Mouse (Mus musculus) midbrain, postnatal 0 days (tissue): Measurements from ENCODE around the gene Grcc10. TPM values are rescaled to one million over a fixed set of nuclear protein-coding genes. Genes with fewer than 3 reads are reported as not detected.

Source experiments
- ATAC-seq: fragments of 200-750 bp; cut with Nextera tagmentation; 2 replicates; pipeline ENCODE4 v1.8.0; 2017; ENCODE audit warnings: moderate number of reproducible peaks, mild to moderate bottlenecking, moderate TSS enrichment, moderate library complexity; ENCODE audit not compliant: low FRiP score
- DNase-seq: peaks from one replicate; pipeline ENCODE4 v3.0.0-alpha.2; 2015; ENCODE audit warnings: low spot score
- H3K27ac ChIP-seq: fragments of 300-500 bp; sonication (generic); 2 replicates; pipeline ENCODE4 v1.5.1; 2014; ENCODE audit warnings: low read depth, mild to moderate bottlenecking, low read length, mixed read lengths
- H3K27me3 ChIP-seq: fragments of 300-500 bp; sonication (generic); 2 replicates; pipeline ENCODE4 v1.6.1; 2014; ENCODE audit warnings: low read length, control low read depth, mixed read lengths; ENCODE audit not compliant: insufficient read depth
- H3K36me3 ChIP-seq: fragments of 300-500 bp; sonication (generic); 2 replicates; pipeline ENCODE4 v1.6.1; 2014; ENCODE audit warnings: low read length, control low read depth, mixed read lengths; ENCODE audit not compliant: insufficient read depth
- H3K4me1 ChIP-seq: fragments of 300-500 bp; sonication (generic); 2 replicates; pipeline ENCODE4 v1.6.1; 2014; ENCODE audit warnings: mild to moderate bottlenecking, control low read depth, antibody characterized with exemption, low read length, mixed read lengths; ENCODE audit not compliant: insufficient read depth
- H3K4me2 ChIP-seq: fragments of 300-500 bp; sonication (generic); 2 replicates; pipeline ENCODE4 v1.6.1; 2014; ENCODE audit warnings: low read depth, mild to moderate bottlenecking, low read length, mixed read lengths; ENCODE audit not compliant: poor library complexity, severe bottlenecking
- H3K4me3 ChIP-seq: fragments of 300-500 bp; sonication (generic); 2 replicates; pipeline ENCODE4 v1.5.1; 2014; ENCODE audit warnings: low read depth, mild to moderate bottlenecking, low read length, moderate library complexity
- H3K9ac ChIP-seq: fragments of 300-500 bp; sonication (generic); replicated peaks from 2 replicates; pipeline ENCODE4 v1.6.1; 2014; ENCODE audit warnings: mild to moderate bottlenecking, low read length, moderate library complexity, mixed read lengths; ENCODE audit not compliant: poor library complexity, severe bottlenecking
- H3K9me3 ChIP-seq: fragments of 300-500 bp; sonication (generic); 2 replicates; pipeline ENCODE4 v1.6.1; 2016; ENCODE audit warnings: low read length, control low read depth
- CTCF ChIP-seq: IDR thresholded peaks from 2 replicates; pipeline ENCODE4 v1.5.1; 2016; ENCODE audit warnings: antibody characterized with exemption, mild to moderate bottlenecking
- WGBS: fragments of 180-500 bp; shearing (Covaris S2); extraction: QIAGEN DNeasy Blood & Tissue Kit; methylation state at CpG from one replicate; pipeline ENCODE4 v1.1.7; 2014; 5-methylcytosine and 5-hydroxymethylcytosine counted together
- polyA plus RNA-seq: library from polyadenylated mRNA; unstranded; fragments of >200 nt; fragmentation: Nextera tagmentation; extraction: Ambion mirVana; gene quantifications from 2 replicates; pipeline ENCODE4 v1.2.1, GENCODE M21; 2015
- total RNA-seq: library from RNA; depleted of rRNA; stranded (reverse); fragments of >200 nt; gene quantifications from 2 replicates; pipeline ENCODE4 v1.2.3, GENCODE M21; 2014

Grcc10 gene
- total and polyA plus RNA-seq, 2 experiments from 2014 or later, result 244 to 710 TPM

GRCm38 (mm10) chr6:124745490-124746295, 4.5 kb upstream of the Grcc10 start:
- Histone ChIP-seq H3K27ac (peak overlapping the region; percentile 87), H3K9me3 (no peaks in the 10 kb centered on the region), H3K4me2 (peak overlapping the region; percentile 97), H3K27me3 (no peaks in the 10 kb centered on the region), H3K4me3 (peak overlapping the region; percentile 44), H3K4me1 (no peaks in the 10 kb centered on the region), H3K36me3 (peaks cover 47% of the 10 kb centered on the region), H3K9ac (peak overlapping the region; percentile 84)
- ATAC-seq, result peak; percentile 86
- WGBS, result under 1% methylated on average over 72 of the region's 85 CpGs
- peak; percentile 89 for TF ChIP-seq CTCF
- DNase-seq, result peak; percentile 98

DNA sequence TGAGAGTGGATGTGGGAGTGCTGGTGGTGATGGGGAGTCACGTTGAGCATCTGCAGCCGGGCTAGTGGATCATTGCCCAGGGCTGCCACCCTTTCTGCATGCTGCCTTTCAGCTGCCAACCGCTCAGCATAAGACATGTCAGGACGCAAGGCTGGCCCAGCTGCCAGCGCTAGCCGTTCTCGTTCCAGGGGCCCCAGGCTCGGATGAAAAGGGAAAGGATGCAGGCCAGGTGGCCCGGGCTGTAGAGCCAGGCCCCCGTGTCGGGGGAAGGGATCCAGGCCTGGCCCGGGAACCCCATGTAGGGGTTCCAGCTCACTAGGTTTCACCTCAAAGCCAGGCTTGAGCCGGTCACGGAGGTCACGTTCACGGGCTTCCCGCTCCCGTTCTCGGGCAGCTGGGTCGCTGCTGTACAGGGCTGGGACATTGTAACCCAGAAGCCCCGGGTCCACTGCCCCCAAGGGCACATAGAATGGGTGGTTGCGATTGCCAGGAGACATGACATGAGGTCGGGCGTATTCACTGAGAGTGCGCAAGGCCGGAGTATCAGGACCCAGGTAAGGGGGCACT, 3.7 kb upstream of the Grcc10 start:
- 69% methylated on average over 26 of the region's 26 CpGs for WGBS
- Histone ChIP-seq H3K36me3 (peaks cover 46% of the 10 kb centered on the region), H3K27me3 (no peaks in the 10 kb centered on the region), H3K4me3 (peak overlapping the region; percentile 44), H3K4me2 (peak overlapping the region; percentile 97), H3K9me3 (no peaks in the 10 kb centered on the region), H3K9ac (no peak overlapping the region; the same call in 1 of the 2 replicates), H3K27ac (peak overlapping the region; percentile 65), H3K4me1 (0 out of 2 replicates have a peak, but pooled peaks cover under 1% of the 10 kb centered on the region)
- TF ChIP-seq CTCF, result no peak
- no peak for DNase-seq
- no peak for ATAC-seq

GRCm38 (mm10) chr6:124743647-124744046, 2.5 kb upstream of the Grcc10 start:
- H3K9me3 ChIP-seq, result no peaks in the 10 kb centered on the region
- H3K4me1 ChIP-seq, result peaks cover 6% of the 10 kb centered on the region; the same call in 1 of the 2 replicates
- no peak overlapping the region; the same call in 1 of the 2 replicates for H3K27ac ChIP-seq
- no peak overlapping the region for H3K4me3 ChIP-seq
- H3K36me3 ChIP-seq, result peaks cover 37% of the 10 kb centered on the region
- no peak overlapping the region for H3K4me2 ChIP-seq
- ATAC-seq (no peak), DNase-seq (no peak)
- no peak overlapping the region for H3K9ac ChIP-seq
- 90% methylated on average over 8 of the region's 8 CpGs for WGBS
- no peaks in the 10 kb centered on the region for H3K27me3 ChIP-seq
- no peak for TF ChIP-seq CTCF

- Histone ChIP-seq H3K4me2 (no peak overlapping the region), H3K36me3 (peaks cover 34% of the 10 kb centered on the region), H3K27me3 (no peaks in the 10 kb centered on the region), H3K4me3 (no peak overlapping the region), H3K9me3 (no peaks in the 10 kb centered on the region), H3K27ac (no peak overlapping the region), H3K9ac (no peak overlapping the region), H3K4me1 (peaks cover 6% of the 10 kb centered on the region; the same call in 1 of the 2 replicates)
- 95% methylated on average over 15 of the region's 15 CpGs for WGBS
- ATAC-seq (no peak), DNase-seq (no peak)
- no peak for TF ChIP-seq CTCF
Measured at GRCm38 (mm10) chr6:124742839-124743514, 1.8 kb upstream of the Grcc10 start.

DNA sequence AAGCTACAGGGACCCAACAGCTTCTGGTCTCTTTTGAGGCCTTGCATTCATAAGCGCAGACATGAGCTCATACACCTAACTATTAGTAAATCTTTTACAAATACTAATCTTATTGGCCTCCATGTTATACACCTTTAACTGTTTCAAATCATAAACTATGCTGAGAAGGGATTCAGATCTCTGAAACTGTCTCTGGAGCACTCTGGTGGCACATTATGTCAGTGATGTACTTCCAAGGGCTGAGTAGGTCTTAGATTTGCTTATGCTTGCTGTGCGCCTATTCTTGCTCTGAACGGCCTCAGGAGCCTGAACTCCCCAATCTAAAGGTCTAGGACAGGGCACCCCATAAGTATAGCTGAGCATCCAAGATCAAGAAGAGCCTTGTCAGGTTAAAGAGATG, 668 bp upstream of the Grcc10 start:
- H3K36me3 ChIP-seq, result peaks cover 24% of the 10 kb centered on the region
- H3K9me3 ChIP-seq, result no peaks in the 10 kb centered on the region
- peaks cover 6% of the 10 kb centered on the region; the same call in 1 of the 2 replicates for H3K4me1 ChIP-seq
- H3K4me3 ChIP-seq, result peak overlapping the region; percentile 10; the same call in 1 of the 2 replicates
- H3K9ac ChIP-seq, result peak overlapping the region; percentile 91
- H3K27me3 ChIP-seq, result no peaks in the 10 kb centered on the region
- TF ChIP-seq CTCF, result no peak
- no peak for ATAC-seq
- WGBS, result 69% methylated on average over 3 of the region's 3 CpGs
- no peak for DNase-seq
- peak overlapping the region; percentile 70 for H3K4me2 ChIP-seq
- peak overlapping the region; percentile 98 for H3K27ac ChIP-seq
